Mouse (Mus musculus): ENCODE data around the gene Serinc1.

Gene Serinc1

GRCm38 (mm10) chr10:57484741-57485140 is 47.6 kb downstream of the Serinc1 start:
- no peak for DNase-seq

- DNase-seq, result no peak
Observed at GRCm38 (mm10) chr10:57481717-57482116, 50.6 kb downstream of the Serinc1 start.

GRCm38 (mm10) chr10:57477121-57477843 is 55.0 kb downstream of the Serinc1 start:
- DNase-seq, result no peak
